Mouse (Mus musculus) MN1 (cell line): ENCODE measurements around the gene Tsc22d1.

Experiments
- DNase-seq: peaks from one replicate; pipeline ENCODE4 v3.0.0-alpha.2; 2016; ENCODE audit warnings: low spot score

Tsc22d1 gene

DNA sequence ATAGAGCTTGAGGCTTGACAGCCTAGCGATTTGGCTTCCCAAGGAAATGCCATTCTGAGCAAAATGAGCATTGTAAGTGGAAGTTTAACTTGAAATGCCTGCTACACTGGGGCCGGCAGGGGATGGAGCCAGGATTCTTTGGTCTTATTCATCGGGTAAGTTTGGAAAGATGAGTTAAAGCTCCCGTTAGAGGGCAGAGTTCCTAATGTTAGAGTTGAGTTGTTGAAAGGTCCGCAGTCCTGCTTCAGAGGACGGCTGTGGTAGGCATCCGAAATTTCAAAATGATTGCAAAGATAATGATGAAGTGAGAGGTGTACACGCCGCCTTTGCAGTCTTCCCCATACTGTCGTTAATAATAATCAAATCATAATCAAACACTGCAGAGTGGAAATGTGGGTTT, 27.4 kb downstream of the Tsc22d1 start:
- no peak for DNase-seq

DNA sequence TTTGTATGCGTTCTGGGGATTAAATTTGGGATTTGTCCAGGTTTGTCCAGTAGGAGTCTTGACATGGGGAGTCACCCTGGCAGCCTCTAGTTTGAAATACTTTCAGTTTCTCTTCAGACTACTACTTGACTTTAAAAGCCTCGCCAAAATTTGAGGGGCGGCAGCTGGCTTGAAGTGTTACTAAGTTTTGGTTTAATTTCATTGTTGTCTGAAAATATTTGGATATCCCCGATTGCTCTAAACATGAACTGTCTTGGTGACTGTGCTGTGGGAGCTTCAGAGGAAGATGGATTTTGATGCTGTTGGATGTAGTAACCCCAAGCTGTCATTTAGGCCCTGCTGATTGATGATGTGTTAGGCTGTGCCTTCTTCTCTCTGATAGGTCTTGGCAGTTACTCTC, 34.2 kb downstream of the Tsc22d1 start:
- no peak for DNase-seq

DNA sequence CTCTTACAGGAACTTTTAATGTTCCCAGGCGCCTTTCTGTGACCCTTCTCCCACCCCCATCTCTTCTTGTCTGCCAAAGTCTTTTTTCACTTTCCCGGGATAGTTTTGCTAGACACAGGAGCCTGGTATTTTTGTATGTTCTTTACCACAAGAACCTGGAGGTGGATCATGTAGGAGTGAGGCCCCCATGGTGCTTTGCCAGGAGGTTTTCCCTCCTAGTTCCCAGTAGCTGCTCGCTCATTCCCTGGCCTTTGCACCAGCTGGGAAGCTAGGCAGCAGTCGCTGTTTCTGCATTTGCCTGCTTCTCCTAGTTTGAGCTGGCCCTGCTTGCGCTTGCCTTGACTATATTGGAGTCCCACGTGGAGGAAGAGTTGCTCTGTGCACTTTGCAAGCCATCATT, 36.2 kb downstream of the Tsc22d1 start:
- no peak for DNase-seq

DNA sequence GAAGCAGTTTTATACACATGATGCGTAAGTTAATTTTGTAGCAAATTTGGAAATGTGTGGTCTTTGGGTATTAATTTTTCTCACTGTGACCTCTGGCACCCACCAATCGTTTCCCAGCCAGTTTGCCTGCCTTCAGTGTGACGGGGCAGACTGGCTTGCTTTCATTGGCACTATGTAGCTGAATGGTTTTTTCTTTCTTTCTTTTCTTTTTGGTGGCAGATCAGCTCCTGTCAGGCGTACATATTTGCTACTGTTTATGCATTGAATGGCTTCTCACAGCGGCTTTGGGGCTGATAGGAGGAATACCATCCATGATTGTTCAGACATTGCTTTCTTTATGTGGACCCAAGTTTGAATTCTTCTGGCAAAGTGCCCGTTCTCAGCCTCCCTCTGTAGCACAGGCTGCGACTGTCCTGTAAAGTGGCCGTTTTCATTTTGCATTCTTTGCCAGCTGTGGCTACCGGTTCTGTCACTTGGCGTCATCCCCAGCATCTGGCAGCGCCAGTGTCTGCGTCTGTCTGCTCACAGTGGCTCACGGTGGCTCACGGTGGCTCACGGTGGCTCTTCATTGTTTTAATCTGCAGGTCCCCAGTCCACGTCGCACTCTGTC, 38.1 kb downstream of the Tsc22d1 start:
- no peak for DNase-seq

DNA sequence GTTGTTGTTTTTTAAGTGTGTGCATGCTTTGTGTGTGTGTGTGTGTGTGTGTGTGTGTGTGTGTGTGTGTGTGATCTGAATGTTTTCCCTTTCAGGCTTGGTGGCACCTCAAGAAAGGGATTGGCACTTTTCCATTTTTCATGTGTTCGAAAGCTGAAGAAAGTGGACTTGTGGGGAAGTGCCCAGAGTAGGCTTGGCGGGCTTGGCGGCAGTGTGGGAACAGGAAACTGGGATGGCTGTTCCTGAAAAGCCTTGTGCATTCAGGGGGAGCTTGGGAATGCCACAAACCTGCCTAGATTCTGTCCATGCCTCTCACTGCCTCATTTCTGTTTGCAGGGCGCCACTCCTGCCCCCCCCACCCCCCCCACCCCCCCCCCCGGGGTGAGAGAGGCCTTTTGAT, 39.9 kb downstream of the Tsc22d1 start:
- DNase-seq = no peak

DNA sequence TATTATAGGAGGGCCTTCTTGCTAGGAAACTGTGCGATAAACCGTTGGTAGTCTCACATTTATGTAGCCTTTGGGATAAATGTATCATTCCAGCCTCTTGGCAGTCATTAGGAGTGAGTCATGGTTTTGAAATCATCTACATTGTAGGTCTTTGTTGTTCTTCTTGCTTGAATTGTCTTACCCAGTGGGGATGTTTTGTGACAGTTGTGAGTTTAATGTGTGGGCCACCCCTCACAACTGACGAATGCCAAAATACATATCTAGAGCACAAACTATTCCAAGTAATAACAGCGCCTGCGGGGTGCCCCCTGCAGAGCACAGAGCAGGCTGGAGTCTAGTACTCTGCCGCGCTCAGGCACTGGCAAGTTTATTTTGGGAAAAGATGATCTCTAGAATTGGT, 40.4 kb downstream of the Tsc22d1 start:
- no peak for DNase-seq

DNA sequence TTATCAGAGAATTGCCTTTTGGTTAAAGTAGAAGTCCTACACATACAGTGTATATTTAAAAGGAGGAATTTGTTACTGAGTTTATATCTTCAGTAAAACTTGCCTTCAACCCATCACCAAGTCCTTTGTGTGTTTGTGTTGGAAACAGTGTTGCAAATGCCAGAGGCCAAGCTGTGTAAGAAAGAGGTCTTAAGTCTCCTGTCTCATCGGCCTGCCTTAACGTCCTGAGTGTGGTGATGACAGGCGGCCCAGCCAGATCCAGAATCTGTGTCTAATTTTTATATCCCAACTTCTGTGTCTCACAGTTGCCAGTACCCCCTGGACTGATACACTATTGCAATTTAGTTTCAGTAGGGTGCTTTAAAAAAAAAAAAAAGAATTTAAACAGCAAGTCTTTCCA, 42.9 kb downstream of the Tsc22d1 start:
- no peak for DNase-seq

DNA sequence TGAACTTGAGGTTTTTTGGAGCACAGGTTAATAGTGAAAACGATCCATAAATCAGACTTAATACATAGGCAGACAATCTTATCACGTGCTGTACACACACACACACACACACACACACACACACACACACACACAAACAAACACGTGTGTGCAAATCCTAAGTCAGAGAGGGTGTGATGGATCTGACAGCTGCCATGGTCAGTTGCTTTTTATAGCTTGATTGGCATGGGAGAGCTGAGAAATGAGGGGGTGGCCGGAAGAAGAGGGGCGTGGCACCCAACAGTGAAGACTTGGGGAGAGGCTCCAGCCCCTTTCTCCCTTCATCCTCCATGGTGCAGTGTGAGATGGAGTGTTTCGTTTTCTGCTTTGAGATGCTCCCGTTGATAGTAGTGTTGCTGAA, 45.4 kb downstream of the Tsc22d1 start:
- DNase-seq = no peak

DNA sequence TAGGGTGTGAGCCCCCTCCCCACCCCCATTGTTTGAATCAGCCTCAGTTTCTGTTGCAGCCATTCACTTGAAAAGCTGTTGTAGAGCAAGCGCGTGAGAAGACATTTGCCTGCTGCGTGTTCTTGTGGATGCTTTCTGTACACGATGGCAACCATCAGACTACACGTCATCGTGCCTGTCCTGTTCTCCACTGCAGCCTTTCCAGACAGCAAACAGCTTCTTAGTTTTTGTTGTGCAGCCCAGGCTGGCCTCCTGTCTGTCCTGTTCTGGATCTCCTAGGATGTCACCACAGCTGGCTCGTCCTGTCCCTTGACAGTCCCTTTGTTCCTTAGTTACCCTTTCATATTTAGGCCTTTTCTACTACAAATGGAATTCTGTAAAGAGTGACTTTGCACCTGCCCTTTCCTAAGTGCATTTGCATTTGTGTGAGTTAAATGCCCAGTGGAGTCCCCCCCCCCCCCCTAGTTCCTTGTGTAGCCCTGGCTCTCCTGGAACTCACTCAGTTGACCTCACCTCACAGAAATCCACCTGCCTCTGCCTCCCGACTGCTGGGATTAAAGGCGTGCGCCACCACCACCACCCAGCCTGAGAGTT, 46.5 kb downstream of the Tsc22d1 start:
- DNase-seq = no peak

DNA sequence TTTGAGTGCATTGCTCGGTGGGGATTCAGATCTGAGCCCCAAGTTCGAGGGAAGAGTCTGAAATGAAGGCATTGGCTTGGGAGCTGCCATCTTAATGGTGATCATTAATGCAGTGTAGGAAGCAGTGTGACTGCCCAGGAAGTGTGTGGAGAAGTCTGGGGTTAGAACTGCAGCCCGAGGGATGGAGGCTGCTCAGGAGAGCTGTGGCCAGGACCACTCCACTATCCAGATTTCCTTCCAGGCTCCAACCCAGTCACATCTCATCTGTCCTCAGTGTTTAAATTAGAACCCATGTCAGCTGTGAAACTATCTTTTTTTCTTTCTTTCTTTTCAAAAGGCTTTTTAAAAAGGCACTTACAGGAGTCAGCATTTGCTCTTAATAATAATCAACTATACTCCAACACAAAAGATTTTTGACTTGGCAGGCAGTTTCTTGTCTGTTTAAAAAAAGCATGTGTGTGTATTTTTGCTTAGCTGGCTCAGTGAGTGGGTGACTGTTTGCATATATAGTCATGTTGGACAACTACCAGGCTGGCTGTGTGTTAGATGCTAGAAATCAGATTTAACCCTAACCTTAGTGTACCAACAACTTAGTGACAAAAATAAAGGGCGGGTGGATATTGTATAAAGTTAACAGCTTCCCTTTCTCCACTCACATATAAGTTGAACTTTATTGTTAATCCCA, 48.8 kb downstream of the Tsc22d1 start:
- no peak for DNase-seq

DNA sequence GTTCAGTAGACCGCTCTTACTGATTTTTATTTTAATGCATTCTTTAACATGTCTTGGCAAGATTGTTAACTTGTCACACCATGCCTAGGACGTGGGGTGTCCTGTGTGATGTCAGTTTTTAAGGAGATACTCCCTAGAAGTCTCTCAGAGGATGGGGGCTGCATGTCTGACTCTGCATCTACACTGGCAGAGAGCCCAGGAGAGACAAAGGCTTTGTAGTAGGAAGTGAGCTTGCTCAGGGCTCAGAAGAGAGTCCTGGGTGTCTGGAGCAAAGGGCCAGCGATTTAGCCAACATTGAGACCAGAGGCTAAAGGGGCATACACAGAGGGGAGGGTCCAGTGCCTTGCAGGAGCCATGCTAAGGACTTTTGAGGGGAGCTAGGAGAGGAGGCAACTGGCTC, 50.2 kb downstream of the Tsc22d1 start:
- no peak for DNase-seq

DNA sequence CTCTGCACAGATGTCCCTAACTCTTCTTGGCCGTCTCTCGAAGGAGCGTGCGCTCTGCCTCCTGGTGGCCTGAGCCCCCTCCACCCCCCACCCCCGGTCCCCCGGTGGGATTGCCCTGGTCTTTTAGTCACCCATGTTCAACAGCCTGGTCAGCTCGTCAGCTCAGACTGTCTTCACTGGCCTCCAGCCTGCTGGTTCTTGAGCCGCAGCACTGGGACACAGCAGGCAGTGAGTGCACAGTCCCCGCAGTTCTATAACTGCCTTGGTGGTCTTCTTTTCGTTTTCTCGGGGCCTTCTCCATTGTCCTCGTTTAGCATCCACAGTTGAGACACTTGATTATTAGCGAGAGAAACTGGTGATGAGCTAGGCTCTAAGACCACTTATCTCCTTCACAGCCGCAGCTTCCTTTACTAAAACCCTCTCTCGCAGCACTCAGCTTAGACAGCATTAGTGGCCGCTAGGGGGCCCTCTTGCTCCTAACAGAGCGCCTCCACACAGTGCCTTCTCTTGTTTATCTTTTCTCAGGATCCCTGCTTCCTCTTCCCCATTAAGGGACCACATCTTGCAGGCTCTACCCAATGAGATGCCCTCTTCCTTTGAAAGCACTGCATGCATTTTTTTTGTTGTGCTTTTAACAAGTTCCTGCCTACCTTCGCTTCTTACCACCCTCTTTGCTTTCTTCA, 52.0 kb downstream of the Tsc22d1 start:
- peak; percentile 24 for DNase-seq

DNA sequence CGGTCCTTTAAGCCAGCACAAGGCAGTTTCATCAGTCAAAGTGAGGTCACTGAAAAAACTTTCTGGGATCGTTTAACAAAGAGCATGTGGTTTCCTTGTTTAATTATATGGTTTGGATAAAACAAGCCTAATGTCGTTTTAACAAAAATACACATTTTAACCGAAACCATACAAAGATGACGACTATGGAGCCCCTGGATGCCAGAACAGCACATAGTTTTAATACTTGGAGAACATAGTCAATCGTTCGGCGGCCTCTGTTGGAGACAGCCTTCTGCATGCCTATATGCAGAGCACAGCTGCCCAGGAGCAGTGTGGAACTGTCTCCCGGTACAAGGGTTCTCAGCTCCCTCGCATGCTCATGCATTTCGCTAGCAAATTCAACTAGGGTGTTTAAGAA, 53.2 kb downstream of the Tsc22d1 start:
- DNase-seq = no peak

DNA sequence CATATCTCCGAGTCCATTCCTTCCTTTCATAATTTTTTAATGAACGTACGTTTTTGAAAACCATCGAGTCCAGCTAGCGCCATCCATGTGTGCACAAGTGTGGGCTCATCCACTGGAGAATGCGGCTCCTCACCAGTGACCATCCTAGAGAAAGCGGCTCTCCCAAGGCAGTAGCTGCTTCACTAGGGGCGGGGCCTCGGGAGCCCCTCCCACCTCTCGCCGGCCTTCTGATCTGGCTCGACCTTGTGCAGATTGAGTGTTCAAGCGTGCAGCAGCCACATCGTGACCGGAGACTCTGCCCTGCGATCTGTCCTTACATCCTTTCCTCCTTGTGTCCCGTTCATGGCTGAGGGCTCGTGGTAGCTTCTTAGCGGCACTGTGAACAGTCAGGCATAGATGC, 56.5 kb downstream of the Tsc22d1 start:
- DNase-seq = no peak

DNA sequence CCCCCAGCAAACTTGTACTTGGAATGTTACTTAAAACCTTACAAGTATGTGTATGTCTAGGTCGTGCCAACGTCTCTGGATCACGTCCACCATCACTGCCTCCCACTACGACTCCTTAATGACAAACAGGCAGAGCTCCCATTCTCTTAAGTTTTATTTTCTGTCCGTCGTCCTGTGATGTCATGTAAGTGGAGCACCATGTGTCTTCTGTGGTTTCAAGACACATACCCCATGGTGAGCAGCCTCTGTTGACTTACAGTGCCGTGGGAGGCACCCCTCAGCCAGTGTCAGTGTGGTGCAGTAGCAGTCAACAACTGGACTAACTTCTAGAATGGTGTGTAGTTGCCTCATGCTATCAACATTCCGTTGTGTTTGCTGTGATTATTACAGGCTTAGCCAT, 57.7 kb downstream of the Tsc22d1 start:
- no peak for DNase-seq

DNA sequence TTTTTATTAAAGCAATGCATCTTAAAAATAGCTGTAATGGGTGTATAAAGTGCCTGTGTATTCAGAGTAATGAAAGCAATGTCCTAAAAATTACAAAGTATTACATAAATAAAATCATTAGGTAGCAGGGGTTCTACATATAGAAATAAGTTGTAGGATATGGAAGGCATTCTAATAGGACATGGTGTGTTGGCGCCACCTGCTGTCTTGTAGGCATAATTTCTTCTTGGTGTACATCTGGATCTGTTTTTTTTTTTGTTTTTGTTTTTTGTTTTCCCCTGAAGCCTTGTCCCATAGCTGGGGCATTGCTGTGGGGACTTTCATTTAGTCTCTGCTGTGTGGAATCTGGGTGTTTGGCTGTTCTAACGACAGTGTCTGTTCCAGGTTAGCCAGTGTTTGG, 58.6 kb downstream of the Tsc22d1 start:
- peak; percentile 70 for DNase-seq

DNA sequence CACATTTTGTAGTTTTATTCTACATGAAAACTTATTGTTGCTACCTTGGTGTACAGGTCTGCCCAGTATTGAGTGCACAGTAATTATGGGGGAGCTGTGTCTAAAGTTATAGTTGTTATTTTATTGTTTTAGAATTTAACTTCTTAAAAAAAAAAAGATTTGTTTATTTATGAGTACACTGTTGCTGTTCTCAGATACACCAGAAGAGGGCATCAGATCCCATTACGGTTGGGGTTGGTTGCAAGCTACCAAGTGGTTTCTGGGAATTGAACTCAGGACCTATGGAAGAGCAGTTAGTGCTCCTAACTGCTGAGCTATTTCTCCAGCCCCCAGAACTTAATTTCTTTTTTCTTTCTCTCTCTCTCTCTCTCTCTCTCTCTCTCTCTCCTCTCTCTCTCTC, 59.4 kb downstream of the Tsc22d1 start:
- peak; percentile 21 for DNase-seq

DNA sequence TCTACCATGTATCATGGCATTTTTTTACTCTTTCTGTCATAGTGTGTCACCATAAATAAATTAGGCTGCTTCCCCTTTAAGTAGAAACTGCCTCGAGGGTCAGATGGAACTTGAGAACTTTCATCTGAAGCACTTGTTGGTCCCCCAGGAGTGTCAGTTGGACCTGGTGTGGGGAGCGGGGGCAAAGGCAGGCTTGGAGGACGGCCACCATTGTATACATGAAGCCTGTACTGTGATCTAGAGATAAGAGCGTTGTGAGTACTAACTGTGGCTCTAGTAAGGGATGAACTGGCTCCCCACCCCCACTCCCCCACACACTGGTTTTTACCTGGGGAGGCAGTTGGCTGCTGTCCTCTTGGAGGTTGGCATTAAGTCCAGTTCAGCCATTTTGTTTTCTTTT, 62.0 kb downstream of the Tsc22d1 start:
- no peak for DNase-seq

DNA sequence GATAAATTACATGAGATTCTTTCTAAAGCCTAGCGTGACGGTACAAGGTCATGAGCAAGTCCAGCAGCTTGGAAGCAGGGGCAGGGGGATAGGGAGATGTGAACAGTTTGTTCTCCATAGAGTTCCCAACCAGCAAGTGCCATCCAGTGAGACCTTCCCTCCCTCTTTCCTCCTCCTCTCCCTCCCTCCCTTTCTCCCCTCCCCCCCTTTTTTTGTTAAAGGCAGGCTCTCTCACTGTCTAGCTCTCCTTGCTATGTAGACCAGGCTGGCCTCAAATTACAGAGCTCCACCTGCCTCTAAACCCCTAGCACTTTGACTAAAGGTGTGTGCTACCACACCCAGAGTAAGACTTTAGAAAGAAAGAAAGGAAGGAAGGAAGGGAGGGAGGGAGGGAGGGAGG, 63.3 kb downstream of the Tsc22d1 start:
- no peak for DNase-seq

DNA sequence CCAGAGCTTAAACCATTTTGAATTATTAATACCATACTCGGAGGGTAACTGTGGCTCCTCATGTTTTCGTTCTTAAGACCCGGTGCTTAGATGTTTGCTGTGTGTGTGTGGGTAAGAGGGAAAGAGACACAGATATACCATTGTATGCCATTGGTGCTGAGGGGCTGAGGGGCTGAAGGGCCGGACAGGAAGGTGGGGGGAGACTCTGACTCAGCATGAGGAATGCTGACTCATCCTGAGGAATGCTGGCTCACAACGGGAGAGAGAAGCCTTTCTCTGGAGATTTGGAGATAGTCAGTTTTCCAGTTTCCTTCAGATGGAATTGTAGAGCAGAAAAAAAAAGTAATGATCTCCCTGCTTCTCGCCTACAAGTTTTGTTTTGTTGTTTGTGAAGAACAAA, 63.9 kb downstream of the Tsc22d1 start:
- DNase-seq = peak; percentile 23

DNA sequence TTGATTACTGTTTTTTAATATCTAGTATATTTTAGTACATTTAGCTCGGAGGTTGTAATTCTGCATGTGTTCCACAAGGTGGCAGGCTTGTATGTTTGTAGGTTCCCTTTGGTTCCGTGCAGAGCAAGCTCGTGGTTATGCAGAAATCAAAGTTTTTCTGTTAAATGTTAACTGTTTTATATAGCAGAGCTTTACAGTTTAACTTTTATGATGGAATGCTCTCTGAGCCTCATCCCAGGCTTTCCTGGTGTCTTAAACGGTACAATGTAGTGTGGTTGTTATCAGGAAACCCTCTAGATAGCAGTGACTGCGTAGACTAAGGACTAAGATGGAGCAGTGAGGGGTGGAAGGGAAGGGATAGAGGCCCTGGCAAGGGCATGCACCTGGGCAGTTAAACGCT, 65.1 kb downstream of the Tsc22d1 start:
- DNase-seq = peak; percentile 73

DNA sequence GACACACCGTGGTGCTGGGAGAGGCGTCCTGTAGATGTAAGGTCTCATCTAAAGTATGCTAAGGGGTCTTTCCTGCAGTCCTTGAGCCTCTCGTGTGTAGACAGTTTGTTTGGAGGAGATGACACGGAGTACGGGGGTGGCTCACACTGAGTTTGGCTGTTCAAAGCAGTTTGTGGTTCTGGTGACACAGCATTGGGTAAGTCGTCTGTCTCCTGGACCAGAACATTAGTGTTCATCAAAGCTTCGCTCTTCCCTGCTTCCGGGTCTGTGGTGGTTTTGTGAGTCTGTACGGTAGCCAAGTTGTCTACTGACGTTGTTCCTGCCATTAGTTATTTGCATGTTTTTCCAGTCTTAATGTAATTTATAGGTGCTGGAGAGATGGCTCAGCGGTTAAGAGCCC, 65.7 kb downstream of the Tsc22d1 start:
- no peak for DNase-seq

DNA sequence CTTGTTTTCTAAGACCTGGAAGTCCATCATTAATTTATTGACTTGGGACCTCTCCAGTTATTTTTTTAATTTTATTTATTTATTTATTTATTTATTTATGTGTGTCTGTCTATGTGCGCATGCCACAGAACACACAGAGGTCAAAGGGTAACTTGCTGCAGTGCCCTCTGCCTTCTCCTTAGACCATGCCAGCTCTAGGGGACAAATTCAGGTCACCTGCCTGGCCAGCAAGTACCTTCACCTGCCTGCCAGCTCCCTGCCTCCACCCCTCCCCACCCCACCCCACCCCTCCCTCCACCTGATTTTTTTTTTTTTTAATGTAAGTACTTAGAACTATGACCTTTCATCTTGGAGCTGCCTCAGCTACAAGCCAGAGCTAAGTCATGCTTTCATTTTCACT, 68.9 kb downstream of the Tsc22d1 start:
- DNase-seq = no peak
